Mouse (Mus musculus): ENCODE results near the gene Caskin2. TPM values are rescaled to one million over a fixed set of nuclear protein-coding genes. Genes with fewer than 3 reads are reported as not detected.

Caskin2 gene
- 60.9 and 66.5 TPM in 2 replicates for polyA plus RNA-seq (2012; rRNA removed)

GRCm38 (mm10) chr11:115813507-115814296 lies at the start of gene Caskin2:
Gene Caskin2 (minus strand): TSS chr11:115813639.

GRCm38 (mm10) chr11:115858354-115858753 lies 44.9 kb upstream of the Caskin2 start, which contains the start of gene Myo15b:
Gene Myo15b (plus strand): TSS chr11:115858406.

GRCm38 (mm10) chr11:115823774-115824740 lies 10.6 kb upstream of the Caskin2 start, which contains the start of gene Llgl2:
Gene Llgl2 (plus strand): TSS chr11:115824049.

GRCm38 (mm10) chr11:115814605-115815450 lies 1.4 kb upstream of the Caskin2 start, which contains the start of gene Tsen54:
Gene Tsen54 (plus strand): TSS chr11:115814724.

GRCm38 (mm10) chr11:115765103-115765606 lies 48.3 kb downstream of the Caskin2 start, which contains the start of gene Tmem94:
Gene Tmem94 (plus strand): TSS chr11:115765433.

Other genes with a start within 250 kb of the Caskin2 start
- 51.0 and 59.5 TPM in 2 replicates for gene Nup85, start 249.2 kb downstream of the Caskin2 start, polyA plus RNA-seq (2012; rRNA removed)
- gene Mrps7, start 209.7 kb downstream of the Caskin2 start, polyA plus RNA-seq (2012; rRNA removed), result 22.3 and 27.0 TPM in 2 replicates
- 26.1 and 30.8 TPM in 2 replicates for gene Gga3, start 209.6 kb downstream of the Caskin2 start, polyA plus RNA-seq (2012; rRNA removed)
- 108 and 116 TPM in 2 replicates for gene Mif4gd, start 200.7 kb downstream of the Caskin2 start, polyA plus RNA-seq (2012; rRNA removed)
- 45.4 and 67.4 TPM in 2 replicates for gene Slc25a19, start 185.3 kb downstream of the Caskin2 start, polyA plus RNA-seq (2012; rRNA removed)
- 41.2 and 50.6 TPM in 2 replicates for gene Grb2, start 105.0 kb downstream of the Caskin2 start, polyA plus RNA-seq (2012; rRNA removed)
- 119 and 128 TPM in 2 replicates for gene Tmem94, start 48.2 kb downstream of the Caskin2 start, polyA plus RNA-seq (2012; rRNA removed)
- 57.5 and 75.8 TPM in 2 replicates for gene Tsen54, start 1.1 kb upstream of the Caskin2 start, polyA plus RNA-seq (2012; rRNA removed)
- gene Llgl2, start 10.4 kb upstream of the Caskin2 start, polyA plus RNA-seq (2012; rRNA removed), result 56.8 and 75.3 TPM in 2 replicates
- gene Myo15b, start 44.8 kb upstream of the Caskin2 start, polyA plus RNA-seq (2012; rRNA removed), result 7.9 TPM in 2 replicates
- 11.2 and 12.7 TPM in 2 replicates for gene Smim5, start 86.3 kb upstream of the Caskin2 start, polyA plus RNA-seq (2012; rRNA removed)
- gene Smim6, start 98.4 kb upstream of the Caskin2 start, polyA plus RNA-seq (2012; rRNA removed), result 0.61 and 0.83 TPM in 2 replicates
- gene Sap30bp, start 119.6 kb upstream of the Caskin2 start, polyA plus RNA-seq (2012; rRNA removed), result 48.2 and 49.0 TPM in 2 replicates
- gene Recql5, start 119.8 kb upstream of the Caskin2 start, polyA plus RNA-seq (2012; rRNA removed), result 20.5 and 28.0 TPM in 2 replicates
- gene Itgb4, start 161.1 kb upstream of the Caskin2 start, polyA plus RNA-seq (2012; rRNA removed), result 14.6 and 16.3 TPM in 2 replicates
- 122 and 133 TPM in 2 replicates for gene Galk1, start 199.1 kb upstream of the Caskin2 start, polyA plus RNA-seq (2012; rRNA removed)
- gene H3f3b, start 214.3 kb upstream of the Caskin2 start, polyA plus RNA-seq (2012; rRNA removed), result 164 and 167 TPM in 2 replicates
- gene Unk, start 216.7 kb upstream of the Caskin2 start, polyA plus RNA-seq (2012; rRNA removed), result 63.2 and 87.9 TPM in 2 replicates